Mouse (Mus musculus): Measurements from ENCODE around the gene Hoxc8.

Gene Hoxc8

DNA sequence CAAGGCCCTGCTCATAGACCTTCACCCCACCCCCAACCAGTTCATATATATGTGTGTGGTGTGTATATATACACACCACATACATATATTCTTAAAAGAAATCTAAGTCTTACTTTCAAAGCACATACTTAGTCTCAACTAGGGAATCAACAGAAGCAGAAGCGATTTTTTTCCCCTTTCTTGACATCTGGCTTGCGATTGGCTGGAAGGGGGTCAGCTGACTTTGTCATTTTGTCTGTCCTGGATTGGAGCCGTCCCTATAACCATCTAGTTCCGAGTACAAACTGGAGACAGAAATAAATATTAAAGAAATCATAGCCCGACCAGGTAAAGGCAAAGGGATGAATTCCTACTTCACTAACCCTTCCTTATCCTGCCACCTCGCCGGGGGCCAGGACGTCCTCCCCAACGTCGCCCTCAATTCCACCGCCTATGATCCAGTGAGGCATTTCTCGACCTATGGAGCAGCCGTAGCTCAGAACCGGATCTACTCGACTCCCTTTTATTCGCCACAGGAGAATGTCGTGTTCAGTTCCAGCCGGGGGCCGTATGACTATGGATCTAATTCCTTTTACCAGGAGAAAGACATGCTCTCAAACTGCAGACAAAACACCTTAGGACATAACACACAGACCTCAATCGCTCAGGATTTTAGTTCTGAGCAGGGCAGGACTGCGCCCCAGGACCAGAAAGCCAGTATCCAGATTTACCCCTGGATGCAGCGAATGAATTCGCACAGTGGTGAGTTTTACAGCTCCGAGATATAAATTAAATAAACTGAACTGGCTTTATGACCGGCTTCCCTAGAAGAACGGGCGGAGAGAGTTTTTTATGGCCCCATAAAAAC lies 19.1 kb downstream of the Hoxc8 start:
- no peak for DNase-seq (ENCODE audit: low spot score in 2 of 2)

DNA sequence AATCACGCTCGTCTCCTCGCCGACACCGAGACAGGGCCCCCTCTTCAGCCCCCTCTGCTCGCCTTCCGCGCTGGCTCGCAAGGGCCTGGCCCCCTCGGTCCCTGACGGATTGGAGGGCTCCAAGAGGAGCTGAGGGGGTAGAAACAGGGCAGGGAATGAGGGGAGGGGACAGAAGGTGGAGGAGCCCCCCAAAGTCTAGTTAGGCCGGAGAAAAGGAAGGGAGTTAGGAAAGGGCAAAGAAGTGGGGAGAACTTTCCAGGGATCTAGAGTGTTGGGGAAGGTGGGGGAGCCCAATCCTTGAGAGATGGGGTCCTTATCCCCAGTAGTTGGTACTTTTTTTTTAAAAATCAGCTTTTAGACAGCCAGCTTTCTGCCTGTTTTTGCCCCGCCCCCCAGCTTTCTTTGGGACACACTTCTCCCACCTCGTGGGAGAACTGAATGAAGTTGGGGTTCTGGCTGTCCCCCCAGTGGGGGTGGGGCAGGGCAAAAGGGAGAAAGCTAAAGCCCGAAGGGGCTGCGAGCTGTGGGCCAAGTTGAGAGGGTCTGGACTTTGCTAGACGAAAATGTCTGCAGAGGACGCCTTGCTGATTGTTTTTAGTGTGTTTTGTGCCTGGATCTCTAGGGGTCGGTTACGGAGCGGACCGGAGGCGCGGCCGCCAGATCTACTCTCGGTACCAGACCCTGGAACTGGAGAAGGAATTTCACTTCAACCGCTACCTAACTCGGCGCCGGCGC lies 19.9 kb downstream of the Hoxc8 start:
- DNase-seq (ENCODE audit: low spot score in 2 of 2), result no peak

DNA sequence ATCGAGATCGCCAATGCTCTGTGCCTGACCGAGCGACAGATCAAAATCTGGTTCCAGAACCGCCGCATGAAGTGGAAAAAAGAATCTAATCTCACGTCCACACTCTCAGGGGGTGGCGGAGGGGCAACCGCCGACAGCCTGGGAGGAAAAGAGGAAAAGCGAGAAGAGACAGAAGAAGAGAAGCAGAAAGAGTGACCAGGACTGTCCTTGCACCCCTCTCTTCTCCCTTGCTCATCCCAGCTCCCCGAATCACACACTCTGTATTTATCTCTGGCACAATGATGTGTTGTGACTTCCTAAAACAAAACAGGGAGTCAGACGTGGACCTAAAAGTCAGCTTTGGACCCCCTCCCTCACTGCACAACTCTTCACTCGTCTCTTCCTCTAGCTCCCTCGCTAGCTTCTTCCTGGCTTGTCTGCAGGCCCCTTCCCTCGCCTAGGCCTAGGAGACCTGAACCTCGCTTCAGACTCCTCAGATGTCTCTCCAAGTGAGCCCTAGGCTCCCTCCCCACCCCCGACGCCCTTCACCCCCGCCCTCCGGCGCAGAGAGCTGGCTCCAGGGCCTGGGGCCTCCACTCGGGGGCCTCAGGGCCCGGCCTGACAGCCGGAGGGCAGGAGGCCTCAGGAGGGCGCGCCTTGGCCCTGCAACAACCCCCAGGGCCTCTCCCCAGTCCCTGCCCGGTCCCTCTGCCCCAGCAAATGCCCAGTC lies 20.6 kb downstream of the Hoxc8 start:
- no peak for DNase-seq (ENCODE audit: low spot score in 2 of 2)

DNA sequence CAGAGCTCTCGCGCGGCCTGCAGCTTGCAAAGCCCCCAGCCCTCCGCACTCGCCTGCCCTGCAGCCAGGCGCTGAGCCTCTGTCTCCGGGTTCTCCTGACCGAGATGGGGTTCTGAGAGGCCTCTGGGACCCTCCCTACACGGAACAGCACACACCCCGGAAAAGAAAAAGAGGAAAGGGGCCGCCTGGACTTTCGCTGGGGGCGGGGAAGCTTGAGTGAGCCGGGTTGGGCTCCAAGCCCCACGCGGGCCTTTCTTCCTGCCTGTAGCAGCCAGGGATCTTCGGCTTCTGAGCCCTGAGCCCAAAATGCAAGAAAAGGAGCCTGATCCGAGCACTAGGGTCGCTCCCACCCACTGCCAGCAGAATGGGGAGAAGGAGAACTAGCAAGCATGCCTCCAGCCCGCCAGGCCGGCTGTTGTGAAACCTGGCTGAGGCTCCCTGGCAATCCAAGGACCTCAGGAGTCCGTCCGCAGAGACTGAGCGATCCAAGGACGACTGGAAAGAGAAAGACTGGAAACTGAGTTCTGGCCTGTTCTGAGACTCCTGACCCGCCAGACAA lies 21.6 kb downstream of the Hoxc8 start:
- DNase-seq (ENCODE audit: low spot score in 2 of 2), result no peak

DNA sequence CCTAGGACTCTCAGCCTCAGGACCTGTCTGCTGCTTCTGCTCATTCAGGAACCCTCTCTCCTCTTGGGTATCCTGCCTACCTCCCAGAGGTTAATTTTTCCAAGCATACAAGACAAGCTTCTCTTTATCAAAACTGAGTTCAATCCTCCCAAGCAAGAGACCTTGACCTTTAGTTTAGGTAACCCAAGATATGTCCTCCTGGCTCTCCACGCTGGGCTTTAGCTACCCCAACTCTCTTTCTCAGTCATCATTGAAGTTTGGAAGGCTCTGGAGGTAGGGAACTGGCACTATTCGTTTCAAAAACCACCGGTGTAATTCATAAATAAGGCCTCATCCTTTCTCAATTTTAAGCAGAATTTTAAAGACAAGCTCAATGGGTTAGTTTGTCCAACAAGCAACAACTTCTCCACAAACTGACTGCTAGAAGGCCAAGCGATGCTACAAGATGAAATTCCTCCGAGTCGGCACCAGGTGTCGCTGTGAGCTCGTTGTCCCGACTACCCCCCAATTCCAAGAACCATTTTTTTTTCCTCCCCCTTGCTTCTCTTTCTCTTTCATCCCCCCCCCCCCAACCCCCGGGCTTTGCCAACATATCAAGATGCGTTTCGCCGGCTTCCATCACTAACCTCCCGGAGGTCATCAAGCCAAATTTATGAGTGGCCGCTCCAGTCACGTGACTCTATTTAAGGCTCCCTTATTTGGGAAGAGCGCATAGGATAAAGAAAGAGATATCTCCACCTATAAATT lies 23.0 kb downstream of the Hoxc8 start:
- DNase-seq (ENCODE audit: low spot score in 2 of 2), result peak in 1 of 2 experiments; percentile 29

DNA sequence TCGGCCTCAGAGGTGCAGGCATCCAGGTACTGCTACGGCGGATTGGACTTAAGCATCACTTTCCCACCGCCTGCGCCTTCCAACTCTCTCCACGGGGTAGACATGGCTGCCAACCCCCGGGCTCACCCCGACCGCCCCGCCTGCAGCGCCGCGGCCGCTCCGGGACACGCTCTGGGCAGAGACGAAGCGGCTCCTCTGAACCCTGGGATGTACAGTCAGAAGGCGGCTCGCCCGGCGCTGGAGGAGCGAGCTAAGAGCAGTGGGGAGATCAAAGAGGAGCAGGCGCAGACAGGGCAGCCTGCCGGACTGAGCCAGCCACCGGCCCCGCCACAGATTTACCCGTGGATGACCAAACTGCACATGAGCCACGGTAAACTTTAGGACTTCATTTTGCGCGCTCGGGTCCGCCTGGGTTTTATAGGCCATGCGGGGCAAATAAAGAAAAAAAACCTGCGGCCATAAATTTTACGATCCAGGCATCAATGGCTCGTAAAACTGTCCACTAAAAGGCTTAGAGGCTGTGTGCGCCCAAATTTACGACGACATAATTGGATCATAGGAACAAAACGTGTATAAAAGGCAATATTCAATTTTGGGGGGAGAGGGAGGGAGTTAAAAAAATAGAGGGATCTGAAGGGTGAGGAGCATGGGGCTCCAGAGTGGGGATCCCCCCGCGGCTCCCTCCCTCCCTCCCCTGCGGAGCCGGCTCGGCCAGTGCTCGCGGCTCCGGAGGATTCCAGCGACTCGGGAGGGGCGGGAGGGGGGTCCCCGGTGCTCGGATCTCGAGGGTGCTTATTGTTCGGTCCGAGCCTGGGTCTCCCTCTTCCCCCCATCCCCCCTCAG lies 24.0 kb downstream of the Hoxc8 start:
- no peak for DNase-seq (ENCODE audit: low spot score in 2 of 2)

DNA sequence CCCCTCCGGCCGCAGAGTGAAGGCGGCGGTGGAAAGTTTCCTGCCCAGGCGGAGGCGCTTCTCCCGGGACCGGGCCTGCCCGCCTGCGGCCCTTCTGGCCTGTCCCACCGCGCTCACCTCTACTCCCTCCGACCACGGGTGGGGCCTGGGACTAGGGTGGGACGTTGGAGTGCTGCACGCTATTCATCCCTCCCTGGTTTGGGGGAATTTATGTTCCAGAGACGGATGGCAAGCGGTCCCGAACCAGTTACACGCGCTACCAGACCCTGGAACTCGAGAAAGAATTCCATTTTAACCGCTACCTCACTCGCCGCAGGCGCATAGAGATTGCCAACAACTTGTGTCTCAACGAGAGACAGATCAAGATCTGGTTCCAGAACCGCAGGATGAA lies 24.6 kb downstream of the Hoxc8 start:
- no peak for DNase-seq (ENCODE audit: low spot score in 2 of 2)

DNA sequence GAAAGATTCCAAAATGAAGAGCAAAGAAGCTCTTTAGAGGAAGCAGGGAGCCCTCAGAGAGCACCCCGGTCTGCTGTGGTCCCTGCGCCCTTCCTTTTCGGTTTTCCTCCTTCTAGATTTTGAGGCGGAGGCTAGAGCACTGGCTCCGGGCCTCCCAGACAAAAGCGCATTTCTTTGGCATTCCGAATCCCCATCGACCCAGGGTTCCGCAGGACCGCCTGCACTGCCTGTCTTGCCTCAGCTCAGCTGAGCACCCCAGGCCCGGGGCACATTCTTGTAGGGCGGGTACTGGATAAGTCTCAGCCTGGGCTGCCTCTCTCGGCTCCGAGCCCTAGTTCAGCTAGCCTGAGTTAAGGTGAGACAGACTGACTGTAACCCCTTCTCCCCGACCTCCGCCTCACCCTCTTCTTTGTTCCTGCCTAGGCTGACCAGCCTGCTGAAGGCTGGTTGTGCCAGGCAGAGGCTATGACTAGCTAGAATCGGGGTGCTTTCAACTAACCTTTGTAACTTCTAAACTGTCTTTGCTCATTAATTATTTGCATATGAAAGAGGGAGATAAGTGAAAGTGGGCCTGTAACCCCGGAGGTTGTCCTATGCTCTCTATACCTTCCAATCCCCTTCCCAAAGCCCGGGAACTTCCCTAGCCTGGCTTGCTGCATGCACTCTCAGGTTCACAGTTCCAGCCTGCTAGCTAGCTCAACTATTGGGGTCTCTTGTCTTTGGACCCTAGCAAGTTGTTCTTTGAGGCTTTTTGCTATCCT lies 25.2 kb downstream of the Hoxc8 start:
- DNase-seq (ENCODE audit: low spot score in 2 of 2), result no peak

DNA sequence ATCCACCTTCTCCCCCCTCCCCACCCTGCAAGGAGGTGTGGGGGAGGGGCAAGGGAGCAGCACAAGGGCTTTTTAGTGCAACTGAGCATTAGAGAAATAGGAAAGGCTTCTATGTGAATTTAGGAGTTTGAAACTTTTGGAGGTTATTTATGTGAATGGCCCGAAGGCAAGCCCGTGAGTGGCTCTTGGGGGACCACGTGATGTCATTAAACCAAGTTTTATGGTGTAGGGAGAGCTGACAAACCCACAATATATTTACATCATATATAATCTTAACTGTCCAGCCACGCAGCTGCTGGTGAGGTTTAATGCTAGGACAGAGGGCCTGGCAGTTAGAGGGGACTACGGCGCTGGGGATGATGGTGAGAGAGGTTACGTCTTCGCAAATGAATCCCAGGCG lies 28.2 kb downstream of the Hoxc8 start, which contains the start of gene Hoxc4:
TSS of gene Hoxc4 (plus strand) at position 299 of the 400 bp plus-strand sequence.
- DNase-seq (ENCODE audit: low spot score in 2 of 2), result no peak

DNA sequence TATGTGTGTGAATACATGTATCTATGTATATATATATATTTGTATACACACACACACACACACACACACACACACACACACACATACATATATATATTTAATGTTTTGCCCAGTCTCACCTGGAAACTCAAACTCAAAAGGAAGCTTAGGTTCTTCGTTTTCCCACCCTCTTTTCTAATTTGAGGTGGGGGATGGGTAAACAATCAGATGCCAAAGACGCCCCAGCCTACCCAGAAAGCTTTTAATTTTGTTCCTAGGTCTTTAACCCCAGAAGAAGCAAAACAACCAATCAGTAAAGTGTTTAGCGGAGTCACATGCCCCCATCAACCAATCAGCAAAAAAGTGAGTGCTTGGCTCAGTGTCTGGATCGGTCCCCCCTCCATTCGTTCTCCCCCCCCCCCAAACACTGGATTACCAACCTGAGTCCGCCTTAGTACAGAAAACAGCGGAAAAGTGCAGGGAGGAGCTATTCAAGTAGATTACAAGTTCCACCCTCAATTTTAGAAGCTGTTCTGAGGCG lies 30.6 kb downstream of the Hoxc8 start:
- DNase-seq (ENCODE audit: low spot score in 2 of 2), result no peak

DNA sequence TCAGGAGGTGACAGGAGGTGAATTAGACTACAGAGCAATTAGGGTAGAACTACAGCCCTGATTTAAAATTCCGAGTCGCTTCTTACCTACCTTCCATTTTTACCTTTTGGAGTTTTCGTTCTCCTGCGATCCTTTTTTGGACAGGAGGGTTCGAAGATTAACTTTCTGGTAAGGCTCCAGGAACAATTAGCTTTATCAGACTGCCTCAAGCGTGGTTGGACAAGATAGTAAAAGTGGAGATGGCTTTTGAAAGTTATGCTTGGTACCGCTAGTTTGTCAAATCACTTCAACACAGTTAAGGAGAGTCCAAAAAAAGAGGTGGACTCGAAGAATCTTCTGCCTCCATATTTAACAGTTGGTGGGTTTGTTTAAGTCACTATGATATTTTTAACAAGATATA lies 31.1 kb downstream of the Hoxc8 start:
- DNase-seq (ENCODE audit: low spot score in 2 of 2), result no peak

DNA sequence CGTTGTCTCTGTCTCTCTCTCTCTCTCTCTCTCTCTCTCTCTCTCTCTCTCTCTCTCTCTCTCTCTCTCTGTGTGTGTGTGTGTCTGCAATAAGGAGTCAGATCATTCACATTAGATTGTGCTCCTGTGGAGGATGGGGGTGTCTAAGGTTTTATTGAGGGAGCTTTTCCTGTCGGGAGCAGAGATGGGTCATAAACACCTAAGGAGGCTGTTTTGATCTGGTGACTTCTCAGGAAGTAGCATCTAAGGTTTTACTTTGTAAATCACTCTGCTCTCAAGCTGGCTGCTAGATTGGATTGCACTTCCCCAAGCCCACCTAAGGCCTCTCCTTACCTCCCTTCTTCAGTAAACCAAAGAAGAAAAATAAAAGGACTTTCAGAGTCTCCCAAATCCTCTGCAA lies 33.7 kb downstream of the Hoxc8 start:
- DNase-seq (ENCODE audit: low spot score in 2 of 2), result no peak

DNA sequence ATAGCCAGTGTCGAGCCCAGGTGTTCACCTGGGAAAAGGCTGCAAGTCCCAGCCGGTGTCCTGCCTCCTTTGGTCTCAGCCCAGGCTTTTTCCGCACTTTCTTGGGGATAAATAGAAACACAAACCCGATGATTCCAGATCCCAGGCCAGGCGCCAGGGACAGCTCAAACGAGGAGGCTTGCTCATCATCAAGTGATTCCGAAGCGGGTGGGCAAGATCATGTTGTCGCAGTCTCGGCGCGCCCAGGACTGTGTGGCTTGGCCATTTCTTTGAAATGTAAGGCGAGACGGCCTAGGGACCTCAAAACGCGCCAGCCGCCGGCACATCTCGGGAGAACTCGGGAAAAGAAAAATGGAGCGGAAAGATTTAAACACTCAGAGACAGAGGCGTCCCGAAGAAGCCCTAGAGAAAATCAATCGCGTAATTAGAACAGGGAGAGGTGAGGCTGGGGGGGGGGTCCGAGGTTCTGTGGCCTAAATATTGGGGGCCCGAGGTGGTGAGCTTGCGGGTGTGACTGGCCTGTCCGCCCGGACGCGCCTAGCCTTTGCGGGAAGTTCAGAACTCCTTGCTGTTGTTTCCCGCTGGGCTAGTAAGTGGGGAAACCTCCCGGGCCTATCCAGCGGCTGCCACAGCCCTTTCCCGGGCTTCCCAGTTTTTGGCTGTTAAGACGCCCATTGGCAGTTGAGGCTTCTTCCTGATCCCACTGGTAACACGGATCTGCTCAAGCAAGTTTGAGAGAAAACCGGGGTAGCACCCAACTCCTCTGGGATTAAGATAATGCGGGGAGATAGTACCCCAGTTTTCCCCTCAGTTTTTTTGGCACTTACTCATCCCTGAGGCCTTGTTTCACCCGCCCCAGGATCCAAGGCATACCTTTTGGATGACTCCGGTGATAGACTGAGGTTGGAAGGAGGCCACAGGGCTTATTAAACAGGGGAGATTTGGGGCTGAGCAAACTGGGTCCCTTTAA lies 37.1 kb downstream of the Hoxc8 start:
- no peak for DNase-seq (ENCODE audit: low spot score in 2 of 2)

DNA sequence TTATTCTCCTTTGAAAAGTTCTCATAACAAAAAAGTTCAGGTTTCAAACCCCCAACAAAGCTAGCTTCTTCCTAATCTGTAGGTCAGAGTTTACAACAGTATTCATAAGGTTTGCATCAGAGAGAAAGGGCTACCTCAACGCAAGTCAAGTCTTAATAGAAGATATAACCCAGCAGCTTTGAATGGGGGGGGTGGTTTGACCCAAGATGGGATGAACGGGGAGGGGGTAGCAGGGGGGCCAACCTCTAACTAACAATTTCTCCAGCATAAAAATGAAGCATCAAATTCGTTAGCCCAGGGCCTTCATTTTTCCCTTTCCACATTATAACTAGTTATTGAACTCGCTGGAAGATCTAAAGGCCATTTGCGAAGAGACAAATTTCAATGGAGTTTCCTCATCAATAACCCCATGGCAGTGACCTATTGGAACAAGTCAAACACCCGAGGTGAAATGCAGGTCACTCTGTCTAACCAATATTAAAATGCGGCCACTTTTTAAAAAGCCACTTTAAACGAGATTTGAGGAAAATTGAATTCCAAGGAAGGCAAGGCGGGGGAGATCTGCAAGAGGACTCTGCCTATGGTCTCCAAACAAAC lies 38.6 kb downstream of the Hoxc8 start:
- DNase-seq (ENCODE audit: low spot score in 2 of 2), result no peak

DNA sequence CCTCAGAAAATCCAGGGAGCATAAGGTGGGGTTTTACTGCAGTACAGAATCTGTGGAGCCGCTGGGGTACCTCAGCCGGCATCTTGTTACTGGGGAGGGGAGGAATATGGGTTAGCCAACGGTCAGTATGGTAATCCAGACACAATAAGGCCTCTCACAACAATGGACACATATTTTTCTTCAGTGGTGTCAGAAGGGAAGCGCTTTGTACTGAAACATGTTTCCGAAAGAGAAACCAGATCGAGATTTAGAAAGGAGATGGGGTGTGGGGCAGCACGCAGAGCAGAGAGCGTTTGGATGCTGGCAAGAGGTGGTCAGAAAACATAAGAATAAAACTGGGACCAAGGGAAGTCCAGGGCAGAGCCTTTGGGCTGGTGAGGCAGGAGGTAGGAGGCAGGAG lies 39.7 kb downstream of the Hoxc8 start:
- DNase-seq (ENCODE audit: low spot score in 2 of 2), result no peak

DNA sequence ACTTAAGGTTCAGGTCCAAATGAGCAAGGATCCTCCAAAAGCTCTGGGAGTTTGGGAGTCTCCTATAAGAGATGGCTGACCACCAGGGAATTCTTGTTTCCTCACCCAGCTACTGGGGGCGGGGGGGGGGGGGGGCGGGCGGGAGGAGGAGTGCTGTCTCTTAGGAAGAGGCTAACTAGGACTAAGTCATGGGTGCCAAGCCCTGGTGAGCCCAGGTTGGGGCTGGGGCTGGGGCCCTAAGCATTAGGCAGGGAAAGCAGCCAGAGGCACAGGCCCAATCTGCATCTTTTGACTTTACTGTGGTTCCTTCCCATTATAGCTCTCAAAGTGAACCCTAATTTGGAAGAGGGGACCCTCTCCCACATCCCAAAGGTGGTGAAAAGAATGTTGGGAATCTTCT lies 41.8 kb downstream of the Hoxc8 start:
- no peak for DNase-seq (ENCODE audit: low spot score in 2 of 2)

DNA sequence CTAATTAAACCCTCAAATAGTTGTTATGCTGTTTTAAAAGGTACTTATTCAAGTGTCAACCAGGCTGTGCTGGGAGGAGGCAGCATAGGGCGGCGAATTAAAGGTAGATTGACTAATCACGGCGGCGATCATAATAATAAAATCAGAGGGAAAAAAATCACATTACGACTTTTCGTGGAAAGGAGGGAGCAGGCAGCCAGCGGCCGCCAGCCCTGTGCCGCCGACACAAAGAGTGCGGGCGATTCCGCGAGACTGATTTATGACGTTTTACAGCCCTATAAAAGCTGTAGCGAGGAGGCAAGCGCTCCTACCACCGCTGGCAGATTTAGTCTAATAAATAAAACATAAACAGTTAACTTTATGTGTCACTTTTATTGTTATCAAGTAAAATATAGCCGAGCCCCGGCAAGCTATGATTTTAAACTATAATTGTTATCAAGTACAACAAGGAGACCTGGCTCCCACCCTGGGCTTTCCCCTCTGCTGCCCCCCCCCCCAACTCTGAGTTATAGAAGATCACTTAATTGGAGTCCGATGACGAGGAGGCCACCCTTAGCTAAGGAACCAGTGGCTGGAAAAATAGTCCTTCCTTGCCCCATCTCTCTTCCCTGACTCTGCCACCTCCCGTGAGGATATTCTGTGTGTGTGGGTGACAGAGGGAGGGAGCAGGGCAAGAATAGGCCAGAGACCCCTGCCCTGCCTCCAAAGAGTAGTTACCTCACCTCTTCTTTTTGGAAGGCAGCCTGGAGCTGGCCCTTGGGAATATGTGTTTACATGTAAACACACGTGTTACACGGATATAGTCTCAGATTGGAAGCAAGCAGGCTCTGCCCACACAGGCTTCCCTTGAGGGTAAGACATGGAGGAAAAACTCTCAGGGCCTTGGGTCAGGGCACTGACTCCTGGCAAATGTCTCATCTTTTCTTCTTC lies 42.5 kb downstream of the Hoxc8 start:
- no peak for DNase-seq (ENCODE audit: low spot score in 2 of 2)
